In genomic region chr1:164436749-164437148, GRCm38 (mm10) we compare ENCODE assay signal across 20 mouse cellular contexts. TPM values are rescaled to one million over a fixed set of nuclear protein-coding genes. Genes with fewer than 3 reads are reported as not detected.
A peak's percentile ranks its signal among the peaks of the same experiment; 100 is the strongest.
DNase-seq lines count a peak whose midpoint lies in the region; ATAC-seq and TF ChIP-seq lines count a peak whose summit lies in the region.
"Had no signal": no experiment of that assay in that cellular context is flagged by ENCODE, and none has a peak within 500 bp of the region (broad histone marks: within the 10 kb centered on the region; RNA-seq: fewer than 3 reads in every experiment).

No protein-coding gene starts in this region.

- ATAC-seq in kidney, postnatal 0 days (replicated peaks; ENCODE audit: low FRiP score, low read depth): 0 out of 2 replicates have a peak, but pooled peaks have one; percentile 30
- ATAC-seq in embryonic facial prominence, embryonic 15.5 days (ENCODE audit: insufficient number of reproducible peaks, low FRiP score, low TSS enrichment, low read depth): peak; percentile 69; the same call in 1 of the 2 replicates
- ATAC-seq: activated CD4-positive, CD25-positive, alpha-beta regulatory T cell, adult 4 months; forebrain, embryonic 16.5 days; hindbrain, postnatal 0 days; Patski had no signal

- H3K9me3 ChIP-seq in kidney, postnatal 0 days (replicated peaks; ENCODE audit: low read length): no peaks in the 10 kb centered on the region
- H3K9me3 ChIP-seq in embryonic facial prominence, embryonic 15.5 days (replicated peaks): no peaks in the 10 kb centered on the region
- H3K9me3 ChIP-seq: heart, embryonic 13.5 days had no signal

- H3K4me2 ChIP-seq in kidney, postnatal 0 days (ENCODE audit: low read length): no peak overlapping the region
- H3K4me2 ChIP-seq in embryonic facial prominence, embryonic 15.5 days (replicated peaks): no peak overlapping the region
- H3K4me2 ChIP-seq: heart, embryonic 13.5 days had no signal

- no peak overlapping the region for H3K27ac ChIP-seq in kidney, postnatal 0 days
- H3K27ac ChIP-seq in embryonic facial prominence, embryonic 15.5 days (replicated peaks): no peak overlapping the region
- H3K27ac ChIP-seq: heart, embryonic 13.5 days; hindbrain, postnatal 0 days had no signal

- peak; percentile 16 to 20 for DNase-seq in frontal cortex, postnatal 36 days (ENCODE audit: low spot score in 2 of 2)
- DNase-seq in frontal cortex, postnatal 14 days (ENCODE audit: low spot score in 2 of 2): no peak
- DNase-seq in kidney, postnatal 0 days (ENCODE audit: low spot score): no peak
- no peak for DNase-seq in kidney, postnatal 14 days
- DNase-seq in brain, adult 2 months (ENCODE audit: low read depth, low spot score): peak; percentile 28
- DNase-seq in right cerebral cortex, postnatal 14 days: no peak
- DNase-seq: adrenal gland, postnatal 25 days; cerebellum, adult 11 months; cerebellum, adult 9-10 months; cerebellum, postnatal 25 days; gastrocnemius, postnatal 36 days; heart, adult 11 months; heart, postnatal 36 days had no signal

- no peak overlapping the region for H3K4me3 ChIP-seq in kidney, postnatal 0 days (replicated peaks; ENCODE audit: low read depth, low read length)
- no peak overlapping the region for H3K4me3 ChIP-seq in embryonic facial prominence, embryonic 15.5 days (replicated peaks)
- H3K4me3 ChIP-seq: heart, embryonic 13.5 days had no signal

- no peaks in the 10 kb centered on the region for H3K27me3 ChIP-seq in kidney, postnatal 0 days (ENCODE audit: insufficient read depth, low read length)
- H3K27me3 ChIP-seq in embryonic facial prominence, embryonic 15.5 days: no peaks in the 10 kb centered on the region
- H3K27me3 ChIP-seq: CH12.LX; heart, embryonic 13.5 days; Patski had no signal

- H3K4me1 ChIP-seq in kidney, postnatal 0 days (replicated peaks; ENCODE audit: insufficient read depth, low read length): no peaks in the 10 kb centered on the region
- no peaks in the 10 kb centered on the region for H3K4me1 ChIP-seq in embryonic facial prominence, embryonic 15.5 days

- 76% methylated on average over 7 of the region's 7 CpGs for WGBS in kidney, postnatal 0 days
- 85% methylated on average over 7 of the region's 7 CpGs for WGBS in embryonic facial prominence, embryonic 15.5 days

- no peak overlapping the region for H3K9ac ChIP-seq in kidney, postnatal 0 days (ENCODE audit: low read depth, low read length)
- no peak overlapping the region for H3K9ac ChIP-seq in embryonic facial prominence, embryonic 15.5 days
- H3K9ac ChIP-seq: heart, embryonic 13.5 days had no signal

- H3K36me3 ChIP-seq in kidney, postnatal 0 days (ENCODE audit: insufficient read depth, low read length): peaks cover 24% of the 10 kb centered on the region
- H3K36me3 ChIP-seq in embryonic facial prominence, embryonic 15.5 days: peaks cover 18% of the 10 kb centered on the region; the same call in 1 of the 2 replicates

- no peak for TF ChIP-seq CTCF in kidney, postnatal 0 days (IDR thresholded peaks at IDR 0.05; ENCODE audit: low read depth)

RNA-seq across cellular contexts. Expression of gene Atp1b1, which starts 21.4 kb away (rescaled TPM):
- 720 and 731 TPM in 2 replicates for polyA plus RNA-seq in kidney, postnatal 0 days (2015; fragmentation: Nextera tagmentation; extraction: Ambion mirVana)
- polyA plus RNA-seq in embryonic facial prominence, embryonic 15.5 days (2015; fragmentation: Nextera tagmentation; extraction: Ambion mirVana): 46.1 and 49.7 TPM in 2 replicates

Comparison
In these comparisons a context has a peak if more than half of its experiments do, and no peak if none do; other contexts are left out.
1. DNase-seq: peak in frontal cortex, postnatal 36 days (2 of 2) and brain, adult 2 months (single experiment); none in frontal cortex, postnatal 14 days (0 of 2), kidney, postnatal 0 days (single experiment), kidney, postnatal 14 days (single experiment) and right cerebral cortex, postnatal 14 days (single experiment).
2. RNA of gene Atp1b1, which starts 21.4 kb away (polyA plus RNA-seq): 720 to 731 TPM in kidney, postnatal 0 days; 46.1 to 49.7 TPM in embryonic facial prominence, embryonic 15.5 days; every median in the first group is over 10 times any median in the second.